Mouse (Mus musculus) cerebellum, adult 2 months (tissue): ENCODE measurements at regions not wholly inside any gene's neighbourhood (a gene's known extent, or its start where the extent isn't known, plus 50 kb on each side); places are given as distances from the start of the nearest gene placed in this dataset.

Source experiments
- DNase-seq, 2 experiments: peaks; one replicate each; pipeline ENCODE4 v3.0.0; 2021
- H3K27ac ChIP-seq: fragments of 200-500 bp; 2 replicates; pipeline ENCODE4 v1.5.1; 2012; ENCODE audit warnings: low read length, control low read depth, inconsistent platforms; ENCODE audit not compliant: insufficient read depth
- H3K27me3 ChIP-seq: fragments of 200-500 bp; 2 replicates; pipeline ENCODE4 v1.6.1; 2012; ENCODE audit warnings: inconsistent platforms, mild to moderate bottlenecking, low read length, moderate library complexity; ENCODE audit not compliant: control insufficient read depth, insufficient read depth
- H3K4me1 ChIP-seq: fragments of 200-500 bp; 2 replicates; pipeline ENCODE4 v1.6.1; 2011; ENCODE audit warnings: low read length; ENCODE audit not compliant: control insufficient read depth, insufficient read depth
- H3K4me3 ChIP-seq: fragments of 200-500 bp; replicated peaks from 2 replicates; pipeline ENCODE3; 2011; ENCODE audit warnings: mild to moderate bottlenecking, low read depth, low read length, control low read depth; ENCODE audit not compliant: insufficient read depth
- CTCF ChIP-seq: fragments of 200-500 bp; IDR thresholded peaks from 2 replicates; pipeline ENCODE4 v1.5.1; 2011; ENCODE audit warnings: low read depth, mild to moderate bottlenecking, control low read depth, low read length, moderate library complexity, borderline replicate concordance; ENCODE audit not compliant: insufficient read depth
- POLR2A ChIP-seq: fragments of 200-500 bp; IDR thresholded peaks from 2 replicates; pipeline ENCODE4 v1.6.1; 2011; ENCODE audit warnings: low read length, control low read depth, borderline replicate concordance; ENCODE audit not compliant: insufficient read depth
- WGBS: fragments of 180-500 bp; shearing (Covaris S2); methylation state at CpG from one replicate; pipeline ENCODE4 v1.1.7; 2018; 5-methylcytosine and 5-hydroxymethylcytosine counted together

- H3K4me1 ChIP-seq, result no peaks in the 10 kb centered on the region
- no peak for DNase-seq
- no peak overlapping the region for H3K27ac ChIP-seq
- TF ChIP-seq POLR2A (no peak), CTCF (no peak)
- H3K27me3 ChIP-seq, result no peaks in the 10 kb centered on the region
- H3K4me3 ChIP-seq, result no peak overlapping the region
- 52% methylated on average over 2 of the region's 2 CpGs for WGBS
Observed at GRCm38 (mm10) chr3:143633036-143633435, 572.0 kb downstream of the Lmo4 start.

GRCm38 (mm10) chr3:143631183-143631582 is 573.8 kb downstream of the Lmo4 start:
- WGBS, result 42% methylated on average over 10 of the region's 10 CpGs
- Histone ChIP-seq H3K4me3 (no peak overlapping the region), H3K27ac (no peak overlapping the region), H3K4me1 (no peaks in the 10 kb centered on the region), H3K27me3 (no peaks in the 10 kb centered on the region)
- DNase-seq, result no peak
- TF ChIP-seq CTCF (no peak), POLR2A (no peak)

GRCm38 (mm10) chr3:143624906-143625305 is 580.1 kb downstream of the Lmo4 start:
- TF ChIP-seq CTCF (no peak), POLR2A (no peak)
- no peaks in the 10 kb centered on the region for H3K27me3 ChIP-seq
- WGBS, result 87% methylated on average over 3 of the region's 3 CpGs
- no peaks in the 10 kb centered on the region for H3K4me1 ChIP-seq
- DNase-seq, result no peak
- no peak overlapping the region for H3K27ac ChIP-seq
- H3K4me3 ChIP-seq, result no peak overlapping the region

- Histone ChIP-seq H3K27me3 (no peaks in the 10 kb centered on the region), H3K4me3 (no peak overlapping the region), H3K27ac (no peak overlapping the region), H3K4me1 (no peaks in the 10 kb centered on the region)
- DNase-seq, result no peak
- no peak for TF ChIP-seq CTCF
- TF ChIP-seq POLR2A, result no peak
- 87% methylated on average over 3 of the region's 3 CpGs for WGBS
Observed at GRCm38 (mm10) chr3:143622275-143622674, 582.7 kb downstream of the Lmo4 start.

GRCm38 (mm10) chr3:143619125-143619524 is 585.9 kb downstream of the Lmo4 start:
- no peaks in the 10 kb centered on the region for H3K27me3 ChIP-seq
- no peak overlapping the region for H3K27ac ChIP-seq
- TF ChIP-seq POLR2A, result no peak
- TF ChIP-seq CTCF, result no peak
- WGBS, result 80% methylated on average over 1 of the region's 1 CpGs
- H3K4me1 ChIP-seq, result no peaks in the 10 kb centered on the region
- no peak for DNase-seq
- no peak overlapping the region for H3K4me3 ChIP-seq

GRCm38 (mm10) chr3:143614895-143615294 is 590.1 kb downstream of the Lmo4 start:
- TF ChIP-seq CTCF (no peak), POLR2A (no peak)

GRCm38 (mm10) chr3:143614004-143614403 is 591.0 kb downstream of the Lmo4 start:
- Histone ChIP-seq H3K27me3 (no peaks in the 10 kb centered on the region), H3K4me1 (no peaks in the 10 kb centered on the region), H3K27ac (no peak overlapping the region), H3K4me3 (no peak overlapping the region)
- TF ChIP-seq CTCF, result no peak
- TF ChIP-seq POLR2A, result no peak
- DNase-seq, result no peak
- WGBS, result 89% methylated on average over 3 of the region's 3 CpGs

More at GRCm38 (mm10) chr3:143614895-143615294, 590.1 kb downstream of the Lmo4 start:
- no peak for DNase-seq
- no peak overlapping the region for H3K27ac ChIP-seq
- no peaks in the 10 kb centered on the region for H3K4me1 ChIP-seq
- H3K4me3 ChIP-seq, result no peak overlapping the region
- WGBS, result 70% methylated on average over 5 of the region's 5 CpGs
- no peaks in the 10 kb centered on the region for H3K27me3 ChIP-seq

- Histone ChIP-seq H3K27me3 (no peaks in the 10 kb centered on the region), H3K27ac (no peak overlapping the region), H3K4me3 (no peak overlapping the region), H3K4me1 (no peaks in the 10 kb centered on the region)
- TF ChIP-seq POLR2A (no peak), CTCF (no peak)
- DNase-seq, result no peak
- 65% methylated on average over 2 of the region's 2 CpGs for WGBS
Observed at GRCm38 (mm10) chr3:143609673-143610072, 595.3 kb downstream of the Lmo4 start.
